Mouse (Mus musculus): ENCODE measurements at regions not wholly inside any gene's neighbourhood (a gene's known extent, or its start where the extent isn't known, plus 50 kb on each side); places are given as distances from the start of the nearest gene placed in this dataset.

DNA sequence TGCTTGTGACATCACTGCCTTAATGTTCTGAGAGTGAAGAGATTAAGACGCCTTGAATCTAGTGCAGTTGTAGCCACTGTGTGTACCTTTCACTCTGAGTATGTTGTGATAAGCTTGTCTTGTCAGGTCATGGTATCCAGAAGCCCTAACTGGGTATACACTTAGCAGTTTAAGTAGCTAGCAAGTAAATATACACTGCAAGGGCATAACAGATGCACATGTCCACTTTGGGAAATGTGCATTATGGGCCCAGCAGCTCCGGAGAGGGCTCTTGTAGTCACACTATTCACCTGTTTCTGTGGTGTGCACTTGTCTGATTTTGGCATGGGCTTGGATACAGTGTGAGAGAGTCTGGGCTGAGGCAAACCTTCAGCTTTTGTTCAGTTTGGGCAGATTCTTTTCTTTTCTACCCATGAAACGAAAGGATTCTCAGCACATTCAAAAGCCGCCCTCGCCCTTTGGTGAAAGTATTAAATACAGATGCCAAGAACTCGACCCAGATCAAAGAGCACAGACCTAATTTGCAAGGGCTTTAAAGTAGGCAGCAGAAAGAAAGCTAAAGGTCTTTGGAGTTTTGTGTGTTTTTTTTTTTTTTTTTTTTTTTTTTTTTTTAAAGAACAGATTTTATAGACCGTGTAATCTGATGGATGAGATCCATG, 385.1 kb upstream of the Tmpo start:
- WGBS: 49% methylated on average over 7 of the region's 7 CpGs
- ATAC-seq (ENCODE audit: low FRiP score): no peak
- H3K4me3 ChIP-seq (replicated peaks; ENCODE audit: low read length): no peak overlapping the region

DNA sequence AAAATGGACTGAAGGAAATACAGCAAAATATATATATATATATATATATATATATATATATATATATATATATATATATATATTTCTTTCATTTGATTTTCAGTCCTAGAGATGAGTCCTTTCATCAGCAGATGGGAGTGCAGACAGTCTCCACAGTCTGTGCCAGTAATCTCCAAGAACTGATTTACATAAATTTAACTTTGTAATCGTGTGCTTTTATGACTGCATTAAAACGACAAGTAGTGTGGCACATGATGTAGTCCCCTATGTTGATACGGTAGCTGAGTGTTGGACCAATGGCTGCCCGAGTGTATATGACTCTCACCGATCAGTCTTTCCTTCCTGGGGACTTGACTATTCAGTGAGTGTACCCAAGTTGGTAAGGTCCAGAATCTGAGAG, 378.2 kb upstream of the Tmpo start:
- Histone ChIP-seq H3K4me2 (replicated peaks) (no peak overlapping the region), H3K9me3 (ENCODE audit: control insufficient read depth, low read length) (no peaks in the 10 kb centered on the region), H3K27ac (no peak overlapping the region), H3K9ac (no peak overlapping the region), H3K4me1 (replicated peaks; ENCODE audit: control insufficient read depth, insufficient read depth, low read length) (no peaks in the 10 kb centered on the region), H3K27me3 (ENCODE audit: control insufficient read depth, insufficient read depth, low read length) (no peaks in the 10 kb centered on the region), H3K4me3 (replicated peaks; ENCODE audit: low read length) (no peak overlapping the region), H3K36me3 (replicated peaks; ENCODE audit: control insufficient read depth, insufficient read depth) (no peaks in the 10 kb centered on the region)
- 55% methylated on average over 5 of the region's 5 CpGs for WGBS
- no peak for ATAC-seq (ENCODE audit: low FRiP score)
- DNase-seq (ENCODE audit: low spot score): no peak

More for the DNA sequence above, 385.1 kb upstream of the Tmpo start:
- Histone ChIP-seq H3K27me3 (ENCODE audit: control insufficient read depth, insufficient read depth, low read length) (no peaks in the 10 kb centered on the region), H3K4me1 (replicated peaks; ENCODE audit: control insufficient read depth, insufficient read depth, low read length) (0 out of 2 replicates have a peak, but pooled peaks cover 6% of the 10 kb centered on the region), H3K9ac (no peak overlapping the region), H3K4me2 (replicated peaks) (no peak overlapping the region), H3K36me3 (replicated peaks; ENCODE audit: control insufficient read depth, insufficient read depth) (no peaks in the 10 kb centered on the region), H3K27ac (no peak overlapping the region), H3K9me3 (ENCODE audit: control insufficient read depth, low read length) (no peaks in the 10 kb centered on the region)
- DNase-seq (ENCODE audit: low spot score): no peak

DNA sequence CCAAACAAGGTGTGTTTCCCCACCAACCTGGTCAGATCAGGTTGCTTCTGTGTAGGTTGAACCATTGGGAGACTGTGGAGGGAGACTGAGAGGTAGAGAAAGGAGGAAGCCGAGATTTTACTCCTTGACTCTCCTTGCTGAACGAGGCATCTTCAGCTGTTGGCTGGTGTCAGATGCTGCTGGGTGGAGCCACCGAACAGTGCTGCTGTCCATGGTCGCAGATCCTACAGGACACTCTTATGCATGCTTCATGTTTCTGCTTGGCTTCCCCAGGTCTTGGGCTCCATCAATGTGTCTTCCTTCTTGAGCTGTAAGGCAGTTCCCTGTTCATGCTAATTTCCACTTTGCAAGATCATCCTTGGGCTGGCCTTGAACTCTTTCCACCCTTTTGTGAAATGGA, 367.0 kb upstream of the Tmpo start:
- 81% methylated on average over 4 of the region's 4 CpGs for WGBS
- Histone ChIP-seq H3K4me1 (replicated peaks; ENCODE audit: control insufficient read depth, insufficient read depth, low read length) (peaks cover 5% of the 10 kb centered on the region), H3K4me3 (replicated peaks; ENCODE audit: low read length) (no peak overlapping the region), H3K27ac (no peak overlapping the region), H3K9me3 (ENCODE audit: control insufficient read depth, low read length) (no peaks in the 10 kb centered on the region), H3K9ac (no peak overlapping the region), H3K27me3 (ENCODE audit: control insufficient read depth, insufficient read depth, low read length) (no peaks in the 10 kb centered on the region), H3K36me3 (replicated peaks; ENCODE audit: control insufficient read depth, insufficient read depth) (no peaks in the 10 kb centered on the region), H3K4me2 (replicated peaks) (no peak overlapping the region)
- DNase-seq (ENCODE audit: low spot score) (no peak), ATAC-seq (ENCODE audit: low FRiP score) (no peak)

DNA sequence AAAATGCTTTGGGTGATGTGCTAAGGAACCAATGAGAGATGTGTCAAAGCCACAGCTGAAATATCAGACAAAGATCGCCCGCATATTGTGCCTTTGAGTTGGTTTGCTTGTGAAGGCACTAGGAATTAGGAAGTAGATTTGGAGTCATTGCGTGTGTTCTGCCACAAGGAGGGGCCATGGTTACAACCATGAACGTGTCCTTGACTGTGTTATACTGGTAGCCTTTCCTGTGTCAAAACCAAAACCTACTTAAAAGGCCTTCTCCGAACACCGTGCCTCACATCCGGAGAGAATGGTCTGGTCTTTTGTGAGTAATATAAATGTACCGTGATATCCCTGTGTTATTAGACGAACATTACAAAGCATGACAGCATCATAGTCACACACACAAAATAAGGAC, 365.0 kb upstream of the Tmpo start:
- ATAC-seq (ENCODE audit: low FRiP score) (peak; percentile 82), DNase-seq (ENCODE audit: low spot score) (peak; percentile 83)
- Histone ChIP-seq H3K27me3 (ENCODE audit: control insufficient read depth, insufficient read depth, low read length) (no peaks in the 10 kb centered on the region), H3K4me3 (replicated peaks; ENCODE audit: low read length) (no peak overlapping the region), H3K4me2 (replicated peaks) (0 out of 2 replicates have a peak overlapping the region, but pooled peaks have one; percentile 10), H3K36me3 (replicated peaks; ENCODE audit: control insufficient read depth, insufficient read depth) (no peaks in the 10 kb centered on the region), H3K9ac (no peak overlapping the region), H3K27ac (peak overlapping the region; percentile 59), H3K9me3 (ENCODE audit: control insufficient read depth, low read length) (no peaks in the 10 kb centered on the region), H3K4me1 (replicated peaks; ENCODE audit: control insufficient read depth, insufficient read depth, low read length) (peaks cover 5% of the 10 kb centered on the region)
- WGBS: 20% methylated on average over 9 of the region's 9 CpGs

DNA sequence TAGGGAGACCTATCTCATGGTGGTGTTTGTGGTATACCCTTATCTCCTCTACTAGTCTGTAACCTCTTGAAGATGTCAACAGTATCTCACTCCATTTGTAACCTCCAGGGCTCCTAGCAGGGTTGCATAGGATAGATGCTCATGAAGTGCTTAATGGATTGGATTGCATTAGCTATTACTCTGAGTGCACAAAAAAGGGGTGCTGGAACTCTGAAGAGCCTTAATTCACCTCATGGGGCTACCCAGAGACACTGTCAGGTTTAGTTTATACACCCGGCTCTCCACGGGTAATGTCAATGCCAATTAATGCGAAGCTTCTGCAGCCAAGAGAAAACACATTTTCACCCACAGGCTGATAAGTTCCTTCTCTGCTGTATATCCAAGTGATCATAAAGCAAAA, 364.3 kb upstream of the Tmpo start:
- Histone ChIP-seq H3K9me3 (ENCODE audit: control insufficient read depth, low read length) (no peaks in the 10 kb centered on the region), H3K36me3 (replicated peaks; ENCODE audit: control insufficient read depth, insufficient read depth) (no peaks in the 10 kb centered on the region)

DNA sequence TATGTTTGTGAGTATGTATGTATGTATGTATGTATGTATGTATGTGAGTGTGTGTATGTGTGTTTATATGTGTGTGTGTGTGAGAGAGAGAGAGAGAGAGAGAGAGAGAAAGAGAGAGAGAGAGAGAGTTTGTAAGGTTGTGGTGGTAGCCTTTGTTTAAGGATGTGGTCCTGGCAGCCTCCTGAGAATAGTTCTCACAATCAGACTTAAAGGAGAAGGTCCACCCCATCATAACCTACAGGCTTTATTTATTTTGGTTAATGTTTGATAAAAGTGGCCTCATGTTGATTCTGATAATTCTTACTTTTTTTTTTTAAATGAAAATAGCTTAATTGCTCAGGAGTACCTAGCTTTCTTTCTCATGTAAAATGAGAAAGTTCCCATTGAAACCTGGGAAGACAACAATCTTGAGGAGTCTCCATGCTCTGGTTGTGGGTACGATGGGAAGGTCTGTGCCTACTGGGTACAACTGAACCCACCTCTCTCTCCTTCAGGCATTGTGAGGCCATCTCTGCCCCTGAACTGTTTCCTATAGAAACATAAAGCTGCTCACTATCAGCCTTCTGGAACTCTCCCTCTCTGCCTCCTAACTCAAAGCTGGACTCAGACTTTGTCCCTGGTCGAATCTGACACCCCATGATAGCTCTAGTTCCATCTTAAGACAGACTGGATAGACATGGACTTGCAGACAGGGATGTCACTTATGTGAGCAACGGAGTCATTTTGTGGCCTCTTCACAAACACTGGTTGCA, 362.2 kb upstream of the Tmpo start:
- H3K4me1 ChIP-seq (replicated peaks; ENCODE audit: control insufficient read depth, insufficient read depth, low read length): peaks cover 5% of the 10 kb centered on the region
- H3K4me2 ChIP-seq (replicated peaks): no peak overlapping the region
- no peak overlapping the region for H3K9ac ChIP-seq
- H3K4me3 ChIP-seq (replicated peaks; ENCODE audit: low read length): no peak overlapping the region
- H3K27ac ChIP-seq: no peak overlapping the region
- DNase-seq (ENCODE audit: low spot score): no peak
- no peaks in the 10 kb centered on the region for H3K9me3 ChIP-seq (ENCODE audit: control insufficient read depth, low read length)
- no peaks in the 10 kb centered on the region for H3K27me3 ChIP-seq (ENCODE audit: control insufficient read depth, insufficient read depth, low read length)
- no peaks in the 10 kb centered on the region for H3K36me3 ChIP-seq (replicated peaks; ENCODE audit: control insufficient read depth, insufficient read depth)
- no peak for ATAC-seq (ENCODE audit: low FRiP score)
- WGBS: 89% methylated on average over 3 of the region's 3 CpGs

More for the DNA sequence above, 364.3 kb upstream of the Tmpo start:
- peaks cover 5% of the 10 kb centered on the region for H3K4me1 ChIP-seq (replicated peaks; ENCODE audit: control insufficient read depth, insufficient read depth, low read length)
- H3K9ac ChIP-seq: no peak overlapping the region
- H3K27me3 ChIP-seq (ENCODE audit: control insufficient read depth, insufficient read depth, low read length): no peaks in the 10 kb centered on the region
- H3K27ac ChIP-seq: peak overlapping the region; percentile 59
- DNase-seq (ENCODE audit: low spot score): no peak
- H3K4me3 ChIP-seq (replicated peaks; ENCODE audit: low read length): no peak overlapping the region
- no peak for ATAC-seq (ENCODE audit: low FRiP score)
- WGBS: 52% methylated on average over 3 of the region's 3 CpGs
- H3K4me2 ChIP-seq (replicated peaks): no peak overlapping the region

DNA sequence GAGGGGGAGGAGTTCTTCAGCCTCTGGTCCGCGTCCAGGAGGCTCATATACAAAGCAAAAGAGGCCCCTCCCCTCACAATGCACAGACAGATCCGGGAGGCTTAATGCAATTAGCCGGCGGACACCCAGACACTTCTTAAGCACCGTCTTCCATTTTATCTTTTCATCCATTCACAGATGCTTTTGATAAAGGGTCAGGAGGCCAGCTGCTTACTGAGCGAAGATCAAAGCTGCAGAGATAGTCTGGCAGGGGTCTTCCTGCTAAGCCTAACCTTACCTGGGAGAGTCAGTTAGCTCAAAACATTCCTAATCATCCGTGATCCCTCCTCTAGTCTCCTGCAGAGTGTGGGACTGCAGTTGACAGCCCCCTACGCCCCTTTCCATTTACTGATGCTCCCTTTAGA, 361.1 kb upstream of the Tmpo start:
- Histone ChIP-seq H3K9ac (no peak overlapping the region), H3K4me3 (replicated peaks; ENCODE audit: low read length) (no peak overlapping the region), H3K36me3 (replicated peaks; ENCODE audit: control insufficient read depth, insufficient read depth) (no peaks in the 10 kb centered on the region), H3K9me3 (ENCODE audit: control insufficient read depth, low read length) (no peaks in the 10 kb centered on the region), H3K4me1 (replicated peaks; ENCODE audit: control insufficient read depth, insufficient read depth, low read length) (peaks cover 5% of the 10 kb centered on the region), H3K27me3 (ENCODE audit: control insufficient read depth, insufficient read depth, low read length) (no peaks in the 10 kb centered on the region), H3K4me2 (replicated peaks) (no peak overlapping the region), H3K27ac (no peak overlapping the region)
- no peak for ATAC-seq (ENCODE audit: low FRiP score)
- DNase-seq (ENCODE audit: low spot score): no peak
- 4% methylated on average over 9 of the region's 9 CpGs for WGBS

DNA sequence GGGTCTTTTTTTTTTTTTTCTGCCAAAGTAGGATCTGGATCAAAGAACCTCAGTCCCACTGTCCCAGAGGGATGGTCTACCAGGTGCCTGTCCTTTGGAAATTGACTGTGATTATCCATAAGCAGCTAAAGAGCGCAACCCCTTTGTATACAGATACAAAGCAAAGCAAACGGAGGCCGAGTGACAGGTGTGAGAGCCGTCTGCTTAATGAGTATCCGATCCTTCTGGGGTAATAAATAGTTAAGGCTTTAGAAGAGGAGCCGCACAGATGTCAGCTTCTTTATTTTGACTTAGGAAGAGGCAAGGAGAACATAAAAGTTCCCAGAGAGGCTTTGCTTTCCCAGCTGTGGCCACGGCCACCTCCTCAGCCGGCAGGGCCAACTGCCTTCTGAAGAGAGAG, 356.1 kb upstream of the Tmpo start:
- no peaks in the 10 kb centered on the region for H3K36me3 ChIP-seq (replicated peaks; ENCODE audit: control insufficient read depth, insufficient read depth)
- no peak overlapping the region for H3K27ac ChIP-seq
- H3K4me1 ChIP-seq (replicated peaks; ENCODE audit: control insufficient read depth, insufficient read depth, low read length): no peaks in the 10 kb centered on the region; the same call in 1 of the 2 replicates
- 16% methylated on average over 8 of the region's 8 CpGs for WGBS
- H3K9ac ChIP-seq: no peak overlapping the region; the same call in 1 of the 2 replicates
- no peaks in the 10 kb centered on the region for H3K9me3 ChIP-seq (ENCODE audit: control insufficient read depth, low read length)
- H3K4me2 ChIP-seq (replicated peaks): no peak overlapping the region
- ATAC-seq (ENCODE audit: low FRiP score) (no peak), DNase-seq (ENCODE audit: low spot score) (no peak)
- H3K4me3 ChIP-seq (replicated peaks; ENCODE audit: low read length): no peak overlapping the region
- H3K27me3 ChIP-seq (ENCODE audit: control insufficient read depth, insufficient read depth, low read length): no peaks in the 10 kb centered on the region

DNA sequence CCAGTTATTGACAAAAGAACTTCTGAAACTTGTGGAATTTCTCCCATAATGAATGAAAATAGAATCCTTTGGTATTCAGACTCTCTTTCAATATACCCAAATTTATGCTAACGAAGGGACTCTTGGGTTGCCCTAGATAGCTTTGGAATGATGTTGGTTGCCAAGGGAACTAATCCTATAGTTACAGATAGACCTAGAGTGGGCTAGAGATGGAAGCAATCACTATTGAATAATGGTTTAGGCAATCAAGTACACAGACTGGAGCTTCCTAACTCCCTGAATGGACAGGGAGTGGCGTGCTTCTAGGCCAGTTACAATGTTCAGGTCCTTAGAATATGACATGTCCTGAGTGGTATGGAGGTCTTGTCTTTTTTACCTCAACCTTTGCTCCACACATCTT, 354.3 kb upstream of the Tmpo start:
- Histone ChIP-seq H3K36me3 (replicated peaks; ENCODE audit: control insufficient read depth, insufficient read depth) (no peaks in the 10 kb centered on the region), H3K9me3 (ENCODE audit: control insufficient read depth, low read length) (no peaks in the 10 kb centered on the region), H3K4me3 (replicated peaks; ENCODE audit: low read length) (no peak overlapping the region), H3K9ac (no peak overlapping the region), H3K4me1 (replicated peaks; ENCODE audit: control insufficient read depth, insufficient read depth, low read length) (no peaks in the 10 kb centered on the region; the same call in 1 of the 2 replicates), H3K27me3 (ENCODE audit: control insufficient read depth, insufficient read depth, low read length) (no peaks in the 10 kb centered on the region), H3K27ac (no peak overlapping the region), H3K4me2 (replicated peaks) (no peak overlapping the region)
- ATAC-seq (ENCODE audit: low FRiP score): no peak
- 76% methylated on average over 2 of the region's 2 CpGs for WGBS
- DNase-seq (ENCODE audit: low spot score): no peak
